Mouse (Mus musculus): Measurements from ENCODE around the gene Prim1. TPM values are rescaled to one million over a fixed set of nuclear protein-coding genes. Genes with fewer than 3 reads are reported as not detected.

Prim1 gene
- polyA plus RNA-seq, 1 experiment from 2014 or later = 97.9 TPM

DNA sequence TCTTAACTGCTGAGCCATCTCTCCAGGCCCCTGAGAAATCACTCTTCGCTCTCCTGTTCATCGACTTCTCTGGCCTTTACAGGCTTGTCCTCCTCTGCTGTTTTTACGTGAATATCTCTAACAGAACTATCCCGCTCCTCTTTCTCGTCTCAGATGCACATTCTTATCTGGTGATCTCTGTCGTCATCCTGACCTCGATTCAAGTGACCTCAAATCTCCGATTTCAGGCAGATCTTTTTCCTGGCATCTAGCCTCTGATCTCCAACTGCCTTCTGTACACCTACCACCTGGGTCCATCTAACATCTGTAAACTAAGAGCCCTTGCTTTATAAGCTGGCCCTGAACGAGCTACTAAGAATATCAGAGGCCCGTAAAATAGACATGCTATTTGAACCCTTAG lies 10.1 kb upstream of the Prim1 start:
- no peak overlapping the region for H3K27ac ChIP-seq
- WGBS = 93% methylated on average over 10 of the region's 10 CpGs
- ATAC-seq = no peak
- no peaks in the 10 kb centered on the region for H3K4me1 ChIP-seq
- H3K27me3 ChIP-seq = no peaks in the 10 kb centered on the region
- H3K9me3 ChIP-seq (replicated peaks) = no peaks in the 10 kb centered on the region
- no peak overlapping the region for H3K9ac ChIP-seq
- no peak overlapping the region for H3K4me3 ChIP-seq
- no peaks in the 10 kb centered on the region for H3K36me3 ChIP-seq (ENCODE audit: poor library complexity, severe bottlenecking)
- H3K4me2 ChIP-seq = no peak overlapping the region

DNA sequence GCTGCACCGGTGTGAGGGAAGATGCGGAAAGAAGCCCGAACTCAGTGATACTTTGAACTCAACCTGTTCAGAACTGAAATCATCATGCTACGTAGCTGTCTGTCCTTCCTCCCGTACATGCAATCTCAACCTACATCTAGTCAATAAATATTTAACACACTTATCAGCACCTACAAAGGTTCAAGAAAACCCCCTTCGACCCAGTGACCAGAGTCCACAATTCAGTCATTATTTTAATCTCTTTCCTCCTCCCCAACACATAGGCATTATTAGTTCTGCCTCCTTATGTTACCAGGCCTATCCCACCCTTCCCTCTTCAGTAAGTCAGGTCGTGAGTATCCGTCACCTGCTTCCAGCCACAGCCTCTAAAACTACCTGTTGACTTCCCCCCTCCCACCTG lies 9.5 kb upstream of the Prim1 start:
- H3K27ac ChIP-seq = no peak overlapping the region
- WGBS = 87% methylated on average over 8 of the region's 8 CpGs
- no peak overlapping the region for H3K9ac ChIP-seq
- no peak for ATAC-seq
- H3K4me1 ChIP-seq = no peaks in the 10 kb centered on the region
- no peaks in the 10 kb centered on the region for H3K27me3 ChIP-seq
- no peaks in the 10 kb centered on the region for H3K36me3 ChIP-seq (ENCODE audit: poor library complexity, severe bottlenecking)
- H3K4me2 ChIP-seq = no peak overlapping the region
- H3K9me3 ChIP-seq (replicated peaks) = no peaks in the 10 kb centered on the region
- H3K4me3 ChIP-seq = no peak overlapping the region

DNA sequence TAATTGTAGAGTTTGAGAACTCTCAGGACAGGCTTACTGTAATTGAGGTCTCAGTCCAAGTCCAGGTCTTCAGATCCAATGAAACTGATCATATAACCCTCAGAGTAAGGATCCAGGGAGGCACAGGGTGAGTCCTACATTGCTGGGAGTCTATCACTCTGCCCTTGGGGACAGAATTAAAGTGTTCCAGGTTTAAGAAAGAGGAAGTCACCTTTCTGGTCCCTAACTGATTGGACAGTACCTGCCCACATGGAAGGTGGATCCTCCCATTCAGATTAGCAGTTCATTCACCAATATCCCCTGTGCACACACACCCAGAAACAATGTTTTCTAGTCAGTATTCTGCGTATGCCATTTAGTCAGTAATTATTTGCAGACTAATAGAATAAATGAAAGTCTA lies 7.5 kb upstream of the Prim1 start, which contains the start of gene Hsd17b6:
TSS of gene Hsd17b6 (minus strand) at position 166 of the 400 bp plus-strand sequence.
- no peak for ATAC-seq
- no peak within 1 kb of the TSS for H3K27ac ChIP-seq
- no peaks in the 10 kb centered on the region for H3K27me3 ChIP-seq
- no peak within 1 kb of the TSS for H3K4me3 ChIP-seq
- H3K4me1 ChIP-seq = no peaks in the 10 kb centered on the region
- H3K9me3 ChIP-seq (replicated peaks) = no peaks in the 10 kb centered on the region
- H3K4me2 ChIP-seq = no peak within 1 kb of the TSS
- WGBS = 89% methylated on average over 1 of the region's 1 CpGs
- H3K9ac ChIP-seq = no peak within 1 kb of the TSS
- H3K36me3 ChIP-seq (ENCODE audit: poor library complexity, severe bottlenecking) = no peaks in the 10 kb centered on the region

DNA sequence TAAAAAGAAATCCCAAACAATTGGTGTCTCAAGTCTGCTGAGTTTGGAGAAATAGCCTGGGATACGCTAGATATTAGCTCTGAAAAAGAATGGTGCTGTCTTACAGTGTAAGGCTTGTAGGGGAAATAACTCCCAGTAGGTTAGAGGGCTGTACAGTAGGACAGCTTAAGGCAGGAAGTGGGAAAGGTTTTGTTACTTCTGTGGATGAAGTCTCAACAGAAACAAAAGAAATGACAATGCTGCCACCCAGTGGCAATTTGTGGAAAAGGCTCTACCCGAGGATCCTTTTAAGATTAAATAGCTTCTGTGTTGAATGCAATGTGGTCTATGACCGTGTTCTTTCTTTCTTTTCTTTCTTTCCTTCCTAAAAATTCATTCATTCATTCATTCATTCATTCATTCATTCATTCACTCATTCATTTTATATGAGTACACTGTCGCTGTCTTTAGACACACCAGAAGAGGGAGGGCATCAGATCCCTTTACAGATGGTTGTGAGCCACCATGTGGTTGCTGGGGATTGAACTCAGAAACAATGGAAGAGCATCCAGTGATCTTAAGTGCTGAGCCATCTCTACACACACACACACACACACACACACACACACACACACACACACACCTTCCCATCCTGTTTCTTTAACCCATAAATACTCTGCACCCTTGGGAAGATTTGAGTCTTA lies 6.6 kb upstream of the Prim1 start:
- no peak overlapping the region for H3K4me2 ChIP-seq
- H3K4me3 ChIP-seq = no peak overlapping the region
- no peaks in the 10 kb centered on the region for H3K4me1 ChIP-seq
- no peak overlapping the region for H3K27ac ChIP-seq
- no peaks in the 10 kb centered on the region for H3K36me3 ChIP-seq (ENCODE audit: poor library complexity, severe bottlenecking)
- WGBS = 8% methylated on average over 4 of the region's 4 CpGs
- no peak overlapping the region for H3K9ac ChIP-seq
- H3K9me3 ChIP-seq (replicated peaks) = no peaks in the 10 kb centered on the region
- peak; percentile 78 for ATAC-seq
- no peaks in the 10 kb centered on the region for H3K27me3 ChIP-seq

DNA sequence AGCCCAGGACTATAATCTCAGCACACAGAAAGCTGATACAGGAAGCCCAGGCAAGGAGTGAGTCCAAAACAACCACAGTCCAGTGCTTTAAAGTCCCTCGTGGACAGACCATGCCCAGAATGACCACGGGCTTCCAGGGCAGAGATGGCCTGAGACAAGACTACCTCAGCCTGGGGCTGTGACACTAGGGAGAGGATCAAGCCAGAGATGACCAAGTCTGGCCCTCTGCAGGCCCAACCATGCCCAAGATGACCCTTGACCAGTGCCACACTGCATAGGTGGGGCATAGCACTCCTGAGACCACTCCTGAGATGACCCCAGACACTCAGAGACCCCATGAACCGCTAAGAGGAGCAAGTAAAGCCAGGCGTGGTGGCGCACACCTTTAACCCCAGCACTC lies 5.2 kb upstream of the Prim1 start:
- Histone ChIP-seq H3K4me3 (no peak overlapping the region), H3K9me3 (replicated peaks) (no peaks in the 10 kb centered on the region), H3K4me1 (no peaks in the 10 kb centered on the region), H3K27me3 (no peaks in the 10 kb centered on the region), H3K36me3 (ENCODE audit: poor library complexity, severe bottlenecking) (no peaks in the 10 kb centered on the region), H3K27ac (no peak overlapping the region), H3K4me2 (no peak overlapping the region), H3K9ac (no peak overlapping the region)
- no peak for ATAC-seq
- WGBS = 84% methylated on average over 5 of the region's 5 CpGs

DNA sequence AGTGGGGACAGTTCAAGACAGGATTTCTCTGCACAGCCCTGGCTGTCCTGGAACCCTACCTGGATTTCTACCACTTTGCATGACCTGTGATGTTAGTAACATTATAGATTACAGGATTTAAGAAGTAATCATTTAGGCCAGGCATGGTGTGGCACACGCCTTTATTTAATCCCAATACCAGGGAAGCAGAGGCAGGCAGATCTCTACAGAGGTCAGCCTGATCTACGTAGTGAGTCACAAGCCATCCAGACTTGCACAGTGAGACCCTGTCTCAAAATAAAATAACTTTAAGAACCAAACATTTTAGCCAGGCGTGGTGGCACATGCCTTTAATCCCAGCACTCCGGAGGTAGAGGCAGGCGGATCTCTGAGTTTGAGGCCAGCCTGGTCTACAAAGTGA lies 7.2 kb downstream of the Prim1 start:
- no peak overlapping the region for H3K4me2 ChIP-seq
- no peak overlapping the region for H3K9ac ChIP-seq
- H3K27me3 ChIP-seq = no peaks in the 10 kb centered on the region
- WGBS = 99% methylated on average over 5 of the region's 5 CpGs
- no peak for ATAC-seq
- peaks cover 84% of the 10 kb centered on the region for H3K36me3 ChIP-seq (ENCODE audit: poor library complexity, severe bottlenecking)
- no peak overlapping the region for H3K4me3 ChIP-seq
- H3K9me3 ChIP-seq (replicated peaks) = no peaks in the 10 kb centered on the region
- 0 out of 2 replicates have a peak, but pooled peaks cover under 1% of the 10 kb centered on the region for H3K4me1 ChIP-seq
- no peak overlapping the region for H3K27ac ChIP-seq

DNA sequence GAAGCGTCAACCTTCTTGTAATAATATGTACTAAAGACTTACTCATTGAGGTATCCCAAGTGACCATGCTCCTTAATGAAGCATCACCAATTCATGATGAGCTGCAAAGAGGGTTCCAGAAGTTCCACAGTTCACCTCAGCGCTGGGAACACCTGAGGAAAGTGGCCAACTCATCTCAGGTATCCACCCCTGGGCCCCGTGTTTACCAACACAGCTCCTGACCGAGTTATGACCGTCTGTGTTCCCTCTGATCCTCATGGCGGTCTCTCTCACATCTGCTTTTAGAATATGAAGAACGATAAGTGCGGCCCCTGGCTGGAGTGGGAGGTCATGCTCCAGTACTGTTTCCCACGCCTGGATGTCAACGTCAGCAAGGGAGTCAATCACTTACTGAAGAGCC lies 8.5 kb downstream of the Prim1 start:
- no peak overlapping the region for H3K4me2 ChIP-seq
- no peak overlapping the region for H3K4me3 ChIP-seq
- H3K9me3 ChIP-seq (replicated peaks) = no peaks in the 10 kb centered on the region
- H3K9ac ChIP-seq = no peak overlapping the region
- H3K27me3 ChIP-seq = no peaks in the 10 kb centered on the region
- WGBS = 96% methylated on average over 10 of the region's 10 CpGs
- H3K4me1 ChIP-seq = no peaks in the 10 kb centered on the region
- no peak overlapping the region for H3K27ac ChIP-seq
- ATAC-seq = no peak
- H3K36me3 ChIP-seq (ENCODE audit: poor library complexity, severe bottlenecking) = peaks cover 87% of the 10 kb centered on the region

DNA sequence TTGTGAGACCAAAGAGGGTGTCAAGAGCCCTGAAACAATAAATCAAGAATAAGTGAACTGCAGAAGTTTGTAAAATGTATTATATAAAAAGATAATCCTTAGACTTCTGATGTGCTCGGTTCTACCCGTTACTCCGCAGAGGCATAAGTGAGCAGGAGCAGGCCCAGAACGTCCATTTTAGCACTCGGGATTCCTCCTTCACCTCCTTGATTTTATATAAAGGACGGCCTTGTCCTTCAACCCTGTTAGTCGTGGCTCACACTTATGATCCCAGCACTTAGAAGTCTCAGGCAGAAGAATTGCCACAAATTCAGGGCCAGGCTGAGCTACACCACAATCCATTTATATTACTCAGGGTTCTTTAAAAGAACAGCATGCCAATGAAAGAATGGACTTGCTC lies 15.0 kb downstream of the Prim1 start:
- Histone ChIP-seq H3K27me3 (no peaks in the 10 kb centered on the region), H3K4me3 (no peak overlapping the region), H3K9me3 (replicated peaks) (no peaks in the 10 kb centered on the region), H3K36me3 (ENCODE audit: poor library complexity, severe bottlenecking) (peaks cover 65% of the 10 kb centered on the region), H3K4me1 (peaks cover 5% of the 10 kb centered on the region), H3K27ac (no peak overlapping the region), H3K9ac (no peak overlapping the region), H3K4me2 (no peak overlapping the region)
- WGBS = 93% methylated on average over 7 of the region's 7 CpGs
- no peak for ATAC-seq

DNA sequence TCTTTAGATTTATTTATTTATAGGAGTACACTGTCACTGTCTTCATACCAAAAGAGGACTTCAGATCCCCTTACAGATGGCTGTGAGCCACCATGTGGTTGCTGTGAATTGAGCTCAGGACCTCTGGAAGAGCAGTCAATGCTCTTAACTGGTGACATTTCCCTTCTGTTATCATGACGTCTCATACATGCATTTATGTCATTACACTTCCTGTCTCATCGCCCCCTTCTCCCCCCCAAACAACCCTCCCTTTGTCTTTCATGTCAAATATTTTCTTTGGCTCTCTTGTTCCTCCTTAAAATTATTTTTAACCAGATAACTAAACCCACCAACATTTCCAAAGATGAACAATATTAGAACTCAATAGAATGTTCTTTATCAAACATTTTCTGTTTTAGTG lies 15.9 kb downstream of the Prim1 start:
- Histone ChIP-seq H3K4me2 (no peak overlapping the region), H3K9me3 (replicated peaks) (no peaks in the 10 kb centered on the region), H3K4me3 (no peak overlapping the region), H3K36me3 (ENCODE audit: poor library complexity, severe bottlenecking) (peaks cover 55% of the 10 kb centered on the region), H3K27ac (no peak overlapping the region), H3K27me3 (no peaks in the 10 kb centered on the region), H3K4me1 (peaks cover 6% of the 10 kb centered on the region), H3K9ac (no peak overlapping the region)
- no peak for ATAC-seq
- 78% methylated on average over 2 of the region's 2 CpGs for WGBS

DNA sequence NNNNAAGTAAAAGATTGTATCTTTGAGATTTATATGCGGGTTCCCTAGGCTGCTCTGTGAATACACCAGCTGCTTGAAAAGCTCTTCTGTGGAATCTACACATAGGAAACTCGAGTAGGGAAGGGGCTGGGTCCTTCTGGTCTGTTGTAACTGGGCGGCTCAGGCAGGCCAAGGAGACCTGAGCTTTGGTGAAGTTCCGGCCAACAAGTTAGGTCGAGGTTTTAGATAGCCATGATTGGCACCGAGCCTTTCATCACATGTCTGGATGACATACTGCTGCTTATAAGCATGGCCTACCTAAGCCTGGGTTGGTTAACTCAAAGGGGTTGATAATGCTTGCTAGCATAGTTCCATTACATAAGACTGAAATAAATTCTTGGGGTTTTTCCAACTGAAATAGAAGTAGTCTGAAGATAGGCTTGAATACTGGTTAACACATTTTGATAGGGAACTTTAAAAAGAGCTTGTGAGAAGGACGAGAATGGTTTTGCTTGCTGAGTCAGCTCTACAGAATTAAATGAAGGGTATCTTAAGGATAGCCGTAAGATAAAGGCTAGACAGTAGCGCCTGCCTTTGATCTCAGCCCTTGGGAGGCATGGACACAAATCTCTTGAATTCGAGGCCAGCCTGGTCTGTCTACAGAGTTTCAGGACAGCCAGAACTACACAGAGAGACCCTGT lies 21.9 kb downstream of the Prim1 start:
- H3K9me3 ChIP-seq (replicated peaks) = no peaks in the 10 kb centered on the region
- H3K4me1 ChIP-seq = peaks cover 26% of the 10 kb centered on the region
- H3K27ac ChIP-seq = peak overlapping the region; percentile 96; the same call in 1 of the 2 replicates
- WGBS = 4% methylated on average over 10 of the region's 10 CpGs
- no peaks in the 10 kb centered on the region for H3K27me3 ChIP-seq
- H3K4me2 ChIP-seq = peak overlapping the region; percentile 95
- peak overlapping the region; percentile 99 for H3K4me3 ChIP-seq
- peak overlapping the region; percentile 99 for H3K9ac ChIP-seq
- H3K36me3 ChIP-seq (ENCODE audit: poor library complexity, severe bottlenecking) = peaks cover 41% of the 10 kb centered on the region
- ATAC-seq = no peak

DNA sequence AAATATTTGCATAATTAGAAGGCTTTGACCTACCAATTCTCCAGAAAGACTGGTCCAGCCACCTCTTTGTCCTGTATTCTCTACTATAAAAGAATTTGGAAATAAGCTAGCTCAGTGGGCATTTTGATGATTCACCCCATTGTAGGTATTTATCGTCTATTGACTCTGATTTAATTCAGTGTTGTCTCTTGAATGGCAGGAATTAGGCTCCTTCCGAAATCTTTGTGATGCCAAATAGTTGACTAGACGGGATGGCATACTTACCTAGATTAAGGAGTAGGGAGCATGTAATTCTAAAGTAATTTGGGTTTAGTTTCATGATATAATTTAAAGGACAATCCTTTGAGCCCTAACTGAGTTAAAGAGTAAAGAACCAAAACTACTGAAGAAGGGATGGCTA lies 23.0 kb downstream of the Prim1 start:
- no peak for ATAC-seq
- H3K9ac ChIP-seq = peak overlapping the region; percentile 22; the same call in 1 of the 2 replicates
- no peak overlapping the region for H3K27ac ChIP-seq
- H3K36me3 ChIP-seq (ENCODE audit: poor library complexity, severe bottlenecking) = peaks cover 51% of the 10 kb centered on the region
- H3K4me3 ChIP-seq = 0 out of 2 replicates have a peak overlapping the region, but pooled peaks have one; percentile 15
- no peaks in the 10 kb centered on the region for H3K27me3 ChIP-seq
- H3K4me1 ChIP-seq = peaks cover 26% of the 10 kb centered on the region
- H3K9me3 ChIP-seq (replicated peaks) = no peaks in the 10 kb centered on the region
- 50% methylated on average over 3 of the region's 3 CpGs for WGBS
- H3K4me2 ChIP-seq = peak overlapping the region; percentile 32

DNA sequence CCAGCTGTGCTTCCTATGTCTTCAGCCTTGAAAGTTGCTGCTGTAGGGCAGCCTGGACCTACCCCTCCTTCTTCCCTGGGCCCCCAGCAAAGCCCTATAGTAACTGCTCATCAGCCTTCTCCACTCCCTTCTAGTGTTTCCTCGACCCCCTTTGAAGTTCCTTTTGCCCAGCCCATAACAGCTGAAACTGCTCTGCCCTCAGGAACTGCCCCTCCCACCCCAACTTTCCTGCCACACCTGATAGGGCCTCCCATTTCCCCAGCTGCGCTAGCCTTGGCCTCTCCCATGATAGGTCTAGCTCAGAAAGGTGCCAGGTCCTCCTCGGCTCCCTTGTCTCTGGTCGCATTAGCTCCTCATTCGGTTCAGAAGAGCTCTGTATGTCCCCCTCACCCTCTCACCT lies 24.2 kb downstream of the Prim1 start:
- peaks cover 64% of the 10 kb centered on the region for H3K36me3 ChIP-seq (ENCODE audit: poor library complexity, severe bottlenecking)
- 0 out of 2 replicates have a peak overlapping the region, but pooled peaks have one; percentile 5 for H3K9ac ChIP-seq
- no peak overlapping the region for H3K4me3 ChIP-seq
- no peak for ATAC-seq
- H3K9me3 ChIP-seq (replicated peaks) = no peaks in the 10 kb centered on the region
- H3K27me3 ChIP-seq = no peaks in the 10 kb centered on the region
- H3K4me1 ChIP-seq = peaks cover 26% of the 10 kb centered on the region
- no peak overlapping the region for H3K27ac ChIP-seq
- WGBS = 74% methylated on average over 5 of the region's 5 CpGs
- H3K4me2 ChIP-seq = no peak overlapping the region
